Mouse (Mus musculus): ENCODE results near the gene Pmp22. TPM values are rescaled to one million over a fixed set of nuclear protein-coding genes. Genes with fewer than 3 reads are reported as not detected.

Pmp22 gene
- polyA plus RNA-seq, 1 experiment from 2014 or later, result 185 TPM

GRCm38 (mm10) chr11:63119791-63120190 is 9.0 kb upstream of the Pmp22 start:
- H3K27ac ChIP-seq (ENCODE audit: low read length), result no peak overlapping the region
- peaks cover 5% of the 10 kb centered on the region; the same call in 1 of the 2 replicates for H3K4me1 ChIP-seq (ENCODE audit: control insufficient read depth, insufficient read depth, low read length)
- no peak for ATAC-seq (ENCODE audit: insufficient number of reproducible peaks, insufficient read depth, low FRiP score, low read depth)
- WGBS, result 80% methylated on average over 7 of the region's 7 CpGs
- no peaks in the 10 kb centered on the region for H3K36me3 ChIP-seq (ENCODE audit: control insufficient read depth, insufficient read depth, low read length)
- no peaks in the 10 kb centered on the region for H3K9me3 ChIP-seq (ENCODE audit: control insufficient read depth, low read depth, low read length)
- H3K27me3 ChIP-seq (ENCODE audit: control insufficient read depth, insufficient read depth, low read length), result no peaks in the 10 kb centered on the region
- H3K4me2 ChIP-seq (replicated peaks; ENCODE audit: low read depth, low read length), result no peak overlapping the region
- no peak overlapping the region for H3K4me3 ChIP-seq (ENCODE audit: low read depth, low read length)
- no peak overlapping the region for H3K9ac ChIP-seq (replicated peaks; ENCODE audit: low read depth, low read length)

GRCm38 (mm10) chr11:63122249-63122648 is 6.5 kb upstream of the Pmp22 start:
- Histone ChIP-seq H3K36me3 (ENCODE audit: control insufficient read depth, insufficient read depth, low read length) (no peaks in the 10 kb centered on the region), H3K4me2 (replicated peaks; ENCODE audit: low read depth, low read length) (no peak overlapping the region), H3K4me3 (ENCODE audit: low read depth, low read length) (no peak overlapping the region), H3K9ac (replicated peaks; ENCODE audit: low read depth, low read length) (no peak overlapping the region), H3K9me3 (ENCODE audit: control insufficient read depth, low read depth, low read length) (no peaks in the 10 kb centered on the region), H3K27me3 (ENCODE audit: control insufficient read depth, insufficient read depth, low read length) (no peaks in the 10 kb centered on the region), H3K27ac (ENCODE audit: low read length) (no peak overlapping the region), H3K4me1 (ENCODE audit: control insufficient read depth, insufficient read depth, low read length) (peaks cover 5% of the 10 kb centered on the region; the same call in 1 of the 2 replicates)
- ATAC-seq (ENCODE audit: insufficient number of reproducible peaks, insufficient read depth, low FRiP score, low read depth), result no peak
- WGBS, result 87% methylated on average over 2 of the region's 2 CpGs

GRCm38 (mm10) chr11:63122776-63123350 is 5.9 kb upstream of the Pmp22 start:
- Histone ChIP-seq H3K27ac (ENCODE audit: low read length) (no peak overlapping the region), H3K9me3 (ENCODE audit: control insufficient read depth, low read depth, low read length) (no peaks in the 10 kb centered on the region), H3K4me1 (ENCODE audit: control insufficient read depth, insufficient read depth, low read length) (peaks cover 5% of the 10 kb centered on the region; the same call in 1 of the 2 replicates), H3K4me2 (replicated peaks; ENCODE audit: low read depth, low read length) (no peak overlapping the region), H3K9ac (replicated peaks; ENCODE audit: low read depth, low read length) (no peak overlapping the region), H3K27me3 (ENCODE audit: control insufficient read depth, insufficient read depth, low read length) (no peaks in the 10 kb centered on the region), H3K36me3 (ENCODE audit: control insufficient read depth, insufficient read depth, low read length) (no peaks in the 10 kb centered on the region), H3K4me3 (ENCODE audit: low read depth, low read length) (no peak overlapping the region)
- 54% methylated on average over 4 of the region's 4 CpGs for WGBS
- no peak for ATAC-seq (ENCODE audit: insufficient number of reproducible peaks, insufficient read depth, low FRiP score, low read depth)

- Histone ChIP-seq H3K4me1 (ENCODE audit: control insufficient read depth, insufficient read depth, low read length) (peaks cover 5% of the 10 kb centered on the region; the same call in 1 of the 2 replicates), H3K9ac (replicated peaks; ENCODE audit: low read depth, low read length) (no peak overlapping the region), H3K9me3 (ENCODE audit: control insufficient read depth, low read depth, low read length) (no peaks in the 10 kb centered on the region), H3K27ac (ENCODE audit: low read length) (no peak overlapping the region), H3K27me3 (ENCODE audit: control insufficient read depth, insufficient read depth, low read length) (no peaks in the 10 kb centered on the region), H3K4me3 (ENCODE audit: low read depth, low read length) (no peak overlapping the region), H3K36me3 (ENCODE audit: control insufficient read depth, insufficient read depth, low read length) (no peaks in the 10 kb centered on the region), H3K4me2 (replicated peaks; ENCODE audit: low read depth, low read length) (no peak overlapping the region)
- WGBS, result 13% methylated on average over 4 of the region's 4 CpGs
- ATAC-seq (ENCODE audit: insufficient number of reproducible peaks, insufficient read depth, low FRiP score, low read depth), result no peak
These were observed 4.5 kb upstream of the Pmp22 start for GRCm38 (mm10) chr11:63124316-63124715.

- H3K36me3 ChIP-seq (ENCODE audit: control insufficient read depth, insufficient read depth, low read length), result no peaks in the 10 kb centered on the region
- WGBS, result 61% methylated on average over 5 of the region's 5 CpGs
- H3K27me3 ChIP-seq (ENCODE audit: control insufficient read depth, insufficient read depth, low read length), result no peaks in the 10 kb centered on the region
- no peak overlapping the region for H3K4me3 ChIP-seq (ENCODE audit: low read depth, low read length)
- peak; percentile 61; the same call in 1 of the 2 replicates for ATAC-seq (ENCODE audit: insufficient number of reproducible peaks, insufficient read depth, low FRiP score, low read depth)
- H3K9ac ChIP-seq (replicated peaks; ENCODE audit: low read depth, low read length), result no peak overlapping the region
- H3K27ac ChIP-seq (ENCODE audit: low read length), result peak overlapping the region; percentile 18; the same call in 1 of the 2 replicates
- H3K4me2 ChIP-seq (replicated peaks; ENCODE audit: low read depth, low read length), result no peak overlapping the region
- peaks cover 16% of the 10 kb centered on the region; the same call in 1 of the 2 replicates for H3K4me1 ChIP-seq (ENCODE audit: control insufficient read depth, insufficient read depth, low read length)
- H3K9me3 ChIP-seq (ENCODE audit: control insufficient read depth, low read depth, low read length), result no peaks in the 10 kb centered on the region
These were observed 2.8 kb upstream of the Pmp22 start for GRCm38 (mm10) chr11:63125832-63126456.

- Histone ChIP-seq H3K27me3 (ENCODE audit: control insufficient read depth, insufficient read depth, low read length) (no peaks in the 10 kb centered on the region), H3K4me3 (ENCODE audit: low read depth, low read length) (no peak overlapping the region), H3K9me3 (ENCODE audit: control insufficient read depth, low read depth, low read length) (no peaks in the 10 kb centered on the region), H3K4me1 (ENCODE audit: control insufficient read depth, insufficient read depth, low read length) (peaks cover 18% of the 10 kb centered on the region; the same call in 1 of the 2 replicates), H3K36me3 (ENCODE audit: control insufficient read depth, insufficient read depth, low read length) (no peaks in the 10 kb centered on the region), H3K4me2 (replicated peaks; ENCODE audit: low read depth, low read length) (no peak overlapping the region), H3K9ac (replicated peaks; ENCODE audit: low read depth, low read length) (no peak overlapping the region), H3K27ac (ENCODE audit: low read length) (no peak overlapping the region)
- ATAC-seq (ENCODE audit: insufficient number of reproducible peaks, insufficient read depth, low FRiP score, low read depth), result no peak
- WGBS, result 73% methylated on average over 8 of the region's 8 CpGs
These were observed 1.8 kb upstream of the Pmp22 start for GRCm38 (mm10) chr11:63126976-63127375.

- no peaks in the 10 kb centered on the region for H3K27me3 ChIP-seq (ENCODE audit: control insufficient read depth, insufficient read depth, low read length)
- ATAC-seq (ENCODE audit: insufficient number of reproducible peaks, insufficient read depth, low FRiP score, low read depth), result no peak
- H3K9me3 ChIP-seq (ENCODE audit: control insufficient read depth, low read depth, low read length), result no peaks in the 10 kb centered on the region
- no peak overlapping the region for H3K4me3 ChIP-seq (ENCODE audit: low read depth, low read length)
- peaks cover 18% of the 10 kb centered on the region; the same call in 1 of the 2 replicates for H3K4me1 ChIP-seq (ENCODE audit: control insufficient read depth, insufficient read depth, low read length)
- H3K4me2 ChIP-seq (replicated peaks; ENCODE audit: low read depth, low read length), result no peak overlapping the region
- H3K9ac ChIP-seq (replicated peaks; ENCODE audit: low read depth, low read length), result no peak overlapping the region
- H3K27ac ChIP-seq (ENCODE audit: low read length), result no peak overlapping the region
- WGBS, result 86% methylated on average over 4 of the region's 4 CpGs
- H3K36me3 ChIP-seq (ENCODE audit: control insufficient read depth, insufficient read depth, low read length), result no peaks in the 10 kb centered on the region
These were observed 1.3 kb upstream of the Pmp22 start for GRCm38 (mm10) chr11:63127513-63127912.

GRCm38 (mm10) chr11:63129375-63129774 is 593 bp downstream of the Pmp22 start:
- Histone ChIP-seq H3K36me3 (ENCODE audit: control insufficient read depth, insufficient read depth, low read length) (peaks cover under 1% of the 10 kb centered on the region; the same call in 1 of the 2 replicates), H3K27me3 (ENCODE audit: control insufficient read depth, insufficient read depth, low read length) (no peaks in the 10 kb centered on the region), H3K9ac (replicated peaks; ENCODE audit: low read depth, low read length) (no peak overlapping the region), H3K27ac (ENCODE audit: low read length) (no peak overlapping the region), H3K4me2 (replicated peaks; ENCODE audit: low read depth, low read length) (no peak overlapping the region; the same call in 1 of the 2 replicates), H3K4me3 (ENCODE audit: low read depth, low read length) (no peak overlapping the region), H3K9me3 (ENCODE audit: control insufficient read depth, low read depth, low read length) (no peaks in the 10 kb centered on the region), H3K4me1 (ENCODE audit: control insufficient read depth, insufficient read depth, low read length) (peaks cover 29% of the 10 kb centered on the region; the same call in 1 of the 2 replicates)
- ATAC-seq (ENCODE audit: insufficient number of reproducible peaks, insufficient read depth, low FRiP score, low read depth), result no peak
- 41% methylated on average over 9 of the region's 9 CpGs for WGBS
